Mouse (Mus musculus): ENCODE measurements around the gene Fgf14.
"Not testable (repeated sequence)": the region's sequence is repeated elsewhere in the genome, so short reads cannot be mapped to it uniquely, and the experiment has no call there.

Gene Fgf14

DNA sequence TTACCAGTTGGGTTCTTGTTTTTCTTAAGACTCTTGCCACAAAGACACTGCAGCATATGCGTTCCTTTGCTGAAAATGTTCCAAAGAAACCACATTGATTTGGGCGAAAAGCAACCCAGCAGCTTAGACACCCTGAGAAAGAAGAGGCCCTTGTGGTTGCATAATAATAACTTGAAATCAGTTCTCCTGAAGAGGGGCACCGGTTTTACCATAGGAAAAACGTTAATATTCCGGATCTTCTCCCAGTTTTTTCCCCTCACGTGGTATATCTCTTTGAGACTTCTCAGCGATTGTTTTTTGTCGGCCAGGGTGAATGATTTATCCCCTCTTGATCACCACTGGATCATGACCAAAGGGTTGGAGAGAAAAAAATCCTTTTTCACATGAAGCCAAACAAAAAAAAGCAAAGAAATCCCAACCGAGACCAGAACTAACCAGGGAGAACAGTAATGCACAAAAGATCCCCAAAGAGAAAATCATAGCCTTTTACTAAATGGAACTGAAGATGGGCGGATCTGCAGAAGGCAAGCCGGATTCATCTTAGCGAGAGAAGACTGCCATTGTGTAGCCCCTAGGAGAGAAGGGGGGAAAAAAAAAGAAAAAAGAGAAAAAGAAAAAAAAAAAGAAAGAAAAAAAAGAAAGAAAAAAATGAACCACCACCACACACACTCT lies at the start of gene Fgf14:
Fgf14 (minus strand) TSS at position 622 of the 672 bp plus-strand sequence.
- DNase-seq (ENCODE audit: low read depth, low spot score), result no peak

DNA sequence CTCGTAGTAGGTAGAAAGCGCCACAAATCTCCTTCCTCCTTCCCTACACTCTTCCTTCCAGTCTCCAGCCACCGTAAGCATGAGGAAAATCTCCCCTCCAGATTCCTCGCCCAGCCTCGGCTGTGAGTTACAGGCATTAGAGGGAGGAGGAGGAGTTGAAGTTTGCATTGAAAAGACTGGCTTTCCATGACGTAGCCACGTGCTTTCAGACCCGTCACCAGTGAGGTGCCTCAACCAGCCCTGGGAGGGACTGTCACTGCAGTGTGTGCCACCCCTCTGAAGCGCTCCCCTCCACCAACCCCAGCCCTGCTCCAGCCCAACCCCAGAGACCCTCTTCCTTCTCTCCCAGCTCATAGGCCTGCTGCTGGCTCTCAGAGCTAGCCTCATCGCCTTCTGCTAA lies 452 bp upstream of the Fgf14 start:
- DNase-seq (ENCODE audit: low read depth, low spot score), result no peak

DNA sequence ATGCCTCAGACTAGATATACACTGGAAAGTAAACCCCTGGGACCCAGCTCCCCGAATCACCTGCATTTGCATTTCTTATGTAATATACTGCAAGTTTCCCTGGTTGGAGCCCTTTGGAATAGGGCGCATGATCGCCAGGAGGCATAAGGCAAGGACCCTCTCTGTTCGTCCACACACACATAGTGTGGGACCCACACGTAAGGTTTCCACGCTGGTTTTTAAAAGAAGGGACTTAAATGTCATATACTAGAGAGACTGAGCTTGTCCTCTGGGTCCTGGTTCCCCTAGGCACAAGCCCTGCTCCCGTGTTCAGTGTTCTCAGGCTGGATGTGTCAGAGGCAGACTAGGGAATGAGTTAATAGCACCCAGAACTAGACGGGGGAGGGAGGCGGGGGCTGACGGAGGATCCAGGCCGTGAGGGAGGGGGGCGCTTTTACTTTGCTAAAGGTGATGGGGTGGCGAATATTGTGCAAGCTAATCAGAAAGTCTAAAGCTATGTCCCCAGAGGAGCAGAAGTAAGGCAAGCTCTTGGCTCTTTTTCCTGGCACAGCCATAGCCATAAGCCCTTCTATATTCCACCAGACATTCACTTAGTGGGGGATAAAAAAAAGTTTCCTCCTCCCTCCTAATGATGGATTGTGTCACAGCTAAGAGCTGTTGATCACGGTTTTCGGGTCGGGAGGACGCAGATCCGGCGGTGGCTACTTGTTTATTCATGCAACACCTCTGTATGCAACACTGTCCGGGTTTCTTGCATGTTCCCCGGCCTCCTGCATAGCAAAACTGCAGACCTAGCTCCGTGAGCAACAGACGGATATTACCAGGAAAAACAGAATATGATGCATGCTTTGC lies 1.0 kb downstream of the Fgf14 start:
- no peak for DNase-seq (ENCODE audit: low read depth, low spot score)

DNA sequence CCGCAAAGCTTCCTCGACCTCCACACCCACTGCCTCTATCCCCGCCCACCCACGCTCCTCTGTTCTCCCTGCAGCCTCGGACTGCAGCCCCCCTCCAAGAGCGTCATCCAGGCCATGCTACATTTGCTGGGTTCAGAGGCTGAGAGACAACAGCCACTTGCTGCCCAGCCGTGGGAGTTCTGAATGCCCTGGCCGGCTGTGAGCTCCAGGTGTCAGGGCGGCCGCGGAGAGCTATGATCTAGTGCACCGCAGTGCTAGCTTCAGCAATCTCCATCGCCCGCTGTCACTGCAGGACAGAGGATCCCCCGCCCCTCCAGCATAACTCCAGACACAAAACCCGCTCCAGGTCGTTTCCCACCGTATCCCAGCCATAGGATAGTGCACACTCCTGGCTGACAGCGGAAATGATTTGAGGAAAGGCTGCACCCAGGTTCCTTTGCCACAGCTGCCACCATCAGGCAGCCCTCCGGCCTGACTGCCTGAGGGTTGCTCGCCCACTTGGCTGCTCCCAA lies 1.7 kb downstream of the Fgf14 start:
- DNase-seq (ENCODE audit: low read depth, low spot score), result no peak

DNA sequence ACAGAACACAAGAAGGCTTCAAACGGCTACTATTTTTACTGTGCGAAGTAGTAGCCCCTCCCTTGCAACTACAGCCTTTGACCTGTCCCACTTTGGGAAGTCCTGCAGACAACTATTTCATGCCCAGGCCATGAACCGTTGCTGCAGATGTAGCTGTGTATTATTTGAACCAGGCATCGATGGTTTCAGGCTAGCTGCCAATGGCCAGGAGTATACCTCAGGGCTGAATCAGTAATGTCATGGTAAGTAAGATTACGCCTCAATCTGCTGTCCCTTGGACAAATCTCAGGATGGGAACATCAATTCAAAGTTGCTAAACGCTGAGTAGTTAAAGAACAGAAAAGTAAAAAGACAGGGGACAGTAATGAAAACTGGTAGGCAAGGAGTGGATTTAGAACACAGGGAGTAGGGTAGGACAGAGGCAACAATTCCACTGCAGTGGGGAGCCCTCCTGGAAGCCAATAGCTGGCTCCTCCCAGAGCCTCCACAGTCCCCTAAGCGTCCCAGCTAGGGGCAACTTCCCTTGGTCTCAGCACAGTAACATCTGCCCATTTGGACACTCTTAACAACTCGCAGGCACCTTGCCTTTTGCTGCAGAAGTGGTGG lies 2.3 kb downstream of the Fgf14 start:
- DNase-seq (ENCODE audit: low read depth, low spot score), result no peak

DNA sequence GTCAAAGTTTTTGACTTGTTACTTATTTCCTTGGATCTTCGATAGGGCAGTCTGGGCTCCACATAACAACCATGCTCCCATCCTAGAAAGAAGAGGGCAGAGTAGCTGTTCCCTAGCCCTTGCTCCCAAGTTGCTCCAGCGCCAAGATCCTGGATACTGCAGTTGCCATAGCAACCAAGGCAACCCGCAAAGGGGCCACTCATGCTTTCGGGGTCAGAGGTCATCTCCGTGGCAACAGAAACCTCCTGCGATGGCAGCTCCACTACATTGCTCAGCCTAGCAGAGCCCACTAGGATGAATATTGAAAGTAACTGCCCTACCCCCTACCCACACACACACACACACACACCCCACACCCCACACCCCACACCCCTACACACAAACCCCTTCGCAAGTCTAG lies 7.2 kb downstream of the Fgf14 start:
- no peak for DNase-seq (ENCODE audit: low read depth, low spot score)

DNA sequence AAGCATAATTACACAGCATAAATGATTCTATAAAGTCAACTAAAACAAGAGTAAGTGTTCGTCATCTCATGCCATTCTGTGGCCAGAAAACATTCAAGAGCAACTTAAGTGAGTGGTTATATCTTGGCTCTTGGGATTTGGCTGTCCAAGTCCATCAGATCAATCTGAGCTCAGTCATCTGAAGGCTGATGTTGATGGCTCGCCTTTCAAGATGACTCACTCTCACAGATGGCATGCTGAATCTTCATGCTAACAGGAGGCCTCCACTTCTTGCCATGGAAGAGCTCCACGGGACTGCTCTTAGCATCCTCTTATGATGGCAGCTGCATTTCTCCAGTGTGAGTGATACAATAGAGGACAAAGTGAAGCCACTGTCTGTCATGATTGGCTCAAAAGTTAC lies 34.1 kb downstream of the Fgf14 start:
- no peak for DNase-seq (ENCODE audit: low read depth, low spot score)

DNA sequence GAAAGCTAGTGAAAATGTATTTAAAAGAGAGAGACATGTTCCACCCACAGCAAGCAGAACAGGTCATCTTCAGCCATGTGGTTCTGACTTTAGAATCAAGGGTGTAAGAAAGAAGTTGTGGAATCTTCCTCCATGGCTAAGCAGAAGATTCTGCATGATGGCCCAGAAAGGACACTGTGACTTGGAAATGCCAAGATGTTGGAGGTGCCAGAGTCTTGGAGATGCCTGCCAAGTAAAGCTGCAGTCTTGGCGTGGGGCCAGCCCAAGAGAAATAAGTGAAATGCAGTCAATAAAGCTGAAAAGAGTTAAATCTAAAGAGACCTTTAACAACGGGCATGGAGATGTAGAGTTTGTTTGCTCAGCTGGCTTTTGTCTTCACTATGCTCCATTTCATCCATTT lies 42.0 kb downstream of the Fgf14 start:
- DNase-seq (ENCODE audit: low read depth, low spot score), result no peak

DNA sequence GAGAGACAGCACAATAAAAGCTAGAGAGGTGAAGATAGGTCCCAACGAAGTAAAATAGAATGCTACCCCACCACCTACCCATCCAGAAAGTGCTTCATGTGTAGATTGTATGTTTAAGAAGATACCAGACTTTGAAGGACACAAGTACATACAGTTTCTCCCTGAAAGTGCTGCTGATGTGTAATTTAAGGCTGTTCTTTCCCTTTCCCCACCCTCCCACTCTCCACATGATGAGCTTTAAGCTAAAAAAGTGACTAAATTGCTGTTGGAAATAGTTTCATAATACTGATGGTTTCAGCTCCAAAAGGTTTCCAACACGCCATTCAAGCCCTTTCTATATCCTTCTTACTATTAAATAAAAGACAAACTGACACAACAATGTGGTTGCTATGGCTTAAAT lies 63.5 kb downstream of the Fgf14 start:
- no peak for DNase-seq (ENCODE audit: low read depth, low spot score)

DNA sequence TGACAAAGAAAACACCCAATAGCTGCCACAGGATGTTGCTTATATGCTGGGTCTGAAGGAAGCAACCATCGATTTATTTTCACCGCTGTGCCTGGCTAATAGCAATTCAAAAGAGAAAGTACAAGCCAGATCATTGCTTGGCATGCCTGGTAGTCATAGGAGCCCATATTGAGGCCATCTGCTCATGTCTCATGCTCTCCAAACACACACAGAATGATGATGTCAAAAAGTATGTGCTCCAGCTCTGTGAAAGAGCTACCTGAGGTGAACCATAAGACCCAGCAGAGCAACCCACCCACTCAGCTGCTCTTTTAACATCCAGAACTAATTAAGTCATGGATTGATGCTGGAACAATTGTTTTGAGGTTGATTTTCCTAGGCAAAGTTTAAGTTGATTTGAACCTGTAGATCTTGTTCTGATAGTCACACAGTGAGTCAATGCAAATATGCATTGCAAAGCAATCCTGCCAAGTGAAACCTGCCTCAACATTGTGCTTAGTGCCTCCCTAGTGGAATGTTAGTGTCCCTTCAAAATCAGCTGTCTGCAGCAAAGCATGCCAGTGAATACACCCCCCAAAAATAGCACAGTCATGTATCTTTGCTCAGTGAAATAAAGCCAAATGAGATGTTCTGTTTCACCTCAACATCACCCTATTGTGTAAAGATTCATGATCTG lies 70.8 kb downstream of the Fgf14 start:
- no peak for DNase-seq (ENCODE audit: low read depth, low spot score)

DNA sequence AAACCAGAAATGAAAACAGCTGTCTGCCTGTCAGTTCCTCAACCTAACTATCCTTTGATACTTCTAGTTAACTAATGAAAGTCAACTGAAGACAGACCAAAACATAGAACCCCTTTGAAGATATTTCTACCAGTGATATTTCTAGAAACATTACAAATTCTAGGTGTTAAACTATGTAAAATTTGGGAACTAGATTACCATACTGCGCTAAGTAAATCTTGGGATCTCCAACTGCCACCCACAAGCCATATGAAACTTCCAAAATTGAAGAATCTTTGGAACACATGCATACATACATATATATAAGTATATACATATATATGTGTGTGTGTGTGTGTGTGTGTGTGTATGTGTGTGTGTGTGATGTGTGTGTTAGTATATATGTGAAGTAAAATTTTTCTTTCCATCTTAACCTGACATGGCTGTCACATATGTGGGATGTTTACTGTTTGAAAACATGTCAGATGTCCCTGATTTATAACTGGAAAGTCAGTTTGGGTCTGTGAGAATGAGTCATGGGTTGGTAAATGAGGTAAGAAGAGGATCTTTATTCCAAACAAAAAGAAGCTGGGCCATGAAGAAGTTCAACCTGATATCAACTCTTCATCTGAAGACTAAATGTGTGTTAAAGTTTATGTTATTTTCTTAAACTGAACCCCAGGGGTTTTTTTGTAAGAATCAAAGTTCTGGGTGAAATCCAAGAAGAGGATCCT lies 71.7 kb downstream of the Fgf14 start:
- DNase-seq (ENCODE audit: low read depth, low spot score), result no peak

DNA sequence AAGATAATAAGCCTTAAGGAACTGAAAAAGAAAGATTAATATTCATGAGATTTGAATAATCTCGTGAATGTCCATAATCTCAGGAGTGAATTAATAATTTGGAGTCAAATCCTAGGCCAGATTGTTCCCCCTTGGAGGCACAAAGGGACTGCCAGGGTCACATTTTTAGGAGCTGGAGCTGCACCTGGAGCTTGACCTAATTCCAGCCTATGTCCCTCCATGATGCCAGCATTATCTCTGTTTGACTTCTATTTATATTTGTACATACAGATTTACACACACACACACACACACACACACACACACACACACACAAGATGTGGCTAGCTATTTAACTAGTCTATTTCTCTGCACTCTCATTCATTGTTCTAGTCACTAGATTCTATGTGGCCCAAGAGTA lies 100.4 kb downstream of the Fgf14 start:
- no peak for DNase-seq (ENCODE audit: low read depth, low spot score)

DNA sequence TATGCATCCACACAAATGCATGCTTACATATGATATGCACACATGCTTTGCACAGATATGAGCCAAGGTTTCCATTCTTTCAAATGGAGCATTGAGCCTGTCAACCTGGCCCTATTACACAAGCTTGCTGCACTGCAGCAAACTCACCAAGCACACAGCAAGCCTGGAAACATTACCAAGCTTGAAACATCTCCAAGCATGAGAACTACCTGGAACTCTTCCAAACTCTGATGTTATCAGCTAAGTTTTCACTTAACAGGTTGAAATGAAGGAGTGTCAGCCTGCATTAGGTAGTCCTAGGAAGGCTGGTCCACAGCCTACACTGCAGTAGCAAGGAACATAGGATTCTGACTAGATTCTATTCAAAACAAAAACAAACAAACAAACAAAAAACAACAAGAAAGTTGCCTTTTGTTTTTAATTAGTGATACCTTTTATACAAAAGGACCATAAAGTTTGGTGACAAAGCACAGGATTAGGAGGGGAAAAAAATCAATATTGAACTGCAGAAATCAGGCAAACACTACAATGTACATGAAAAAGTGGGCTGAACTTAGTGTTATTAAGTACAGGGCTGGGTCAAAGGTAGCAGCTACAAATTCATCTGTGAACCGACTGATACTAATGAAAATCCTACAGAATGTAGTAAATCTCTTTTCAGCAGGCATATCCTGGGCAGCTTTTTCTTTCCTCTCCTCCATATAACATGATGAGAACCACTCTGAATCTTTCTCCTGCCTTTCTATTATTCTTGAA lies 101.6 kb downstream of the Fgf14 start:
- DNase-seq (ENCODE audit: low read depth, low spot score), result no peak

DNA sequence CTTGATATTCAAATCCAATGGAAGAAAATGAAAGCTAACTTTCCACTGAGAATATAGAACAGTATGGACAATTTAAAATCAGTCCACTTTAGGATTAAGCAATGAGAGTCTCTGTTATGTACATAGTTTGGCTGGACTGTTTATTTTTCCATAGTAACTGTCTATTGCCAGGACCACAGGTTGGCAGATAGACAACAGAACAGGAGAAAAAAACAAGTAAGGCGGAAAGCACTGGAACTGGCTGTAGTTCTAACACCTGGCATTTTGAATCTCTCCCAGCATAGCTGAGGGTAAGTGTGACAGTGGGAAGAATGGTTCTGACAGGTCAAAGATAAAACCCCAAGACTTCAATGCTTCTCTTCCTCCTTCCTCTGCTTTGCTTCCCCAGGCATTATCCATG lies 110.5 kb downstream of the Fgf14 start:
- no peak for DNase-seq (ENCODE audit: low read depth, low spot score)

DNA sequence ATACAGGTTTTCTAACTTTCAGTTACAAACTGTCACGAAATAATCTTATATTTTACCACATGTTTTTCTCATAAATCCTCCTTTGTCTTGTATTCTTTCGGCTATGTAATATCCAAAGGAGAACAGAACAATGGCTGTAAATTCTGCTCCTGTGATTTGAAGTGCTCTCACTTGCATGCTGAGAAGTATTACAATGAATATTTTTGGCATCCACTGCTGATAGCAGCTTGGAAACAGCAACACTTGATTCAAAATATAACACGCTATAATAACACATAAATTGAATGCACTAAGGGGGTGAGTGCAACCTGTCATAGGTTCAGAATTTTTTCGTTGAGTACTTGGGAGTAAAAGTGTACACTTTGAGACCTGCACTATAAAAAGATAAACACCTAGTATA lies 115.4 kb downstream of the Fgf14 start:
- no peak for DNase-seq (ENCODE audit: low read depth, low spot score)

DNA sequence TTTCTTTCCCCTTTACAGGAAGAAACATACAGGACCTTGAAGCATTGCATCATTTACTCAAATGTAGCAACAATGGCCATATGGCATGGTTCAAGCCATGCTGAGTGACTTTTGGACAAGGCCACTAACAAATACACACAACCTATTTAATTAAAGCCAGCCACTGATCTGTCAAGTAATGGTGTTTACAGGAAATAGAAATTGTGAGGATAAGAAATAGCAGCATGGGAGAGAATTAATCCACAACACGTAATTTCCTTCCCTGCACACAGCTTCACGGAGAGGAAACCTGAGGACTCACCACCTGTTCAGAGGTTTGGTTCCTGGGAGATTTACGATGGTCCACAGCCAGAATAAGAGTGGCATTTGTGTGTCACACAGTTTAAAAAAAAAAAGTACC lies 140.8 kb downstream of the Fgf14 start:
- no peak for DNase-seq (ENCODE audit: low read depth, low spot score)

DNA sequence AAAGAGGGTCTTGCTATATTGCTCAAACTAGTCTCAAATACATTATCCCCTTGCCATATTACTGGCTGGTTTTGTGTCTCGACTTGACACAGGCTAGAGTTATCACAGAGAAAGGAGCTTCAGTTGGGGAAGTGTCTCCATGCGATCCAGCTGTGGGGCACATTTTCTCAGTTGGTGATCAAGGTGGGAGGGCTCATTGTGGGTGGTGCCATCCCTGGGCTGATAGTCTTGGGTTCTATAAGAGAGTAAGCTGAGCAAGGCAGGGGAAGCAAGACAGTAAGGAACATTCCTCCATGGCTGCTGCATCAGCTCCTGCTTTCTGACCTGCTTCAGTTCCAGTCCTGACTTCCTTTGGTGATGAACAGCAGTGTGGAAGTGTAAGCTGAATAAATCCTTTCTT lies 141.6 kb downstream of the Fgf14 start:
- DNase-seq (ENCODE audit: low read depth, low spot score), result not testable (repeated sequence)

DNA sequence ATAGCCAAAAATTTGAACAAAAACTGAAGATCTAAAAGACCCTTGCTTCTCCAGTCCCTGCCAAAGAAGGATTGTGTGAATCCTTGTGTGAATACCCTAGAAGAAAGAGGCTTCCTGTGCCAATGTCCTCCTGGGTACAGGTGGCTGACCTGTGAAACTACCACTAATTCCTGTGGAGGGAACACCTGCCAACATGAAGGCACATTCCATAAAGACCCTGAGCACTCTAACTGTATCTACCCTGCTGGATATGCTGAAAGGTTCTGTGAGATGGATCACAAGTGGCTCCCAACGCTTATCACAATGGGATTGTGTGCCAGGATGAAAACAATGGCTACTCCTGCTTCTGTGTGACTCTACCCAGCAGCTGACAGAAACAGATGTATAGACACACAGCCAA lies 144.9 kb downstream of the Fgf14 start:
- no peak for DNase-seq (ENCODE audit: low read depth, low spot score)

DNA sequence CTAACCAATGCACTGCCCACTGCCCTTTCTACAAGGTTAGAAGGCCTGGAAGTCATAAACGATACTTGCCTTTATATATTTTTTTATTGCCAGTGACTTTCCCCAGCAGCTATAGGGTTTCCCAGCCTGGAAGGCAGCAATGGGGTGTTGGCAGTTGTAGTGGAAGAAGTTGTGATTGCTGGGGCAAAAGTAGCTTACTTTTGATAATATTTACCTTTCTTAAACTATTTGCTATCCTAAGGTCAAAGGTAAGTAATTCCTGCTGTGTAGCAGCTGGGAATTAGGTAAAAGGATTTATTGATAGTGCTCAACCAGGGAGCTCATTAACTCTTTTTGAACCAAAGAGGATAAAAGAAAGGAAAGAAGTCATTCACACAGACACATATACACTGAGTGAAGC lies 164.9 kb downstream of the Fgf14 start:
- no peak for DNase-seq (ENCODE audit: low read depth, low spot score)

DNA sequence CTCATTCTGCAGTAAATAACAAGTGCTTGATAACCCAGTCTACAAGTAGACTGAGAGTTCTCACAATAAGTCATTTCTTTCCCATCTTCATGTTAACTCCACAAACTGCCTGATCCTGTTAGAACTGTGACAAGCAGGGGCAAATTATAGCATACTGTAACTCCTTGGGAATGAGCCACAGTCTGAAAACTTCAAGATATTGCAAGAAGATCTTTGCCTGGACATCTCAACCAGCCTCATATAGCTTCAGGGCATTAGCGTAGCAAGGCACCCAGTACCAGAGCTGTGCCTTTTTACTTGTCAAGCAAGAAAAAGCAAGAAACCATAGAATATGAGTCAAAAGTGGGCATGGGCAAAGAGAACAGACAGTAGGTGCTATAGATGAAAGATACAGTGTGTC lies 188.0 kb downstream of the Fgf14 start:
- no peak for DNase-seq (ENCODE audit: low read depth, low spot score)

DNA sequence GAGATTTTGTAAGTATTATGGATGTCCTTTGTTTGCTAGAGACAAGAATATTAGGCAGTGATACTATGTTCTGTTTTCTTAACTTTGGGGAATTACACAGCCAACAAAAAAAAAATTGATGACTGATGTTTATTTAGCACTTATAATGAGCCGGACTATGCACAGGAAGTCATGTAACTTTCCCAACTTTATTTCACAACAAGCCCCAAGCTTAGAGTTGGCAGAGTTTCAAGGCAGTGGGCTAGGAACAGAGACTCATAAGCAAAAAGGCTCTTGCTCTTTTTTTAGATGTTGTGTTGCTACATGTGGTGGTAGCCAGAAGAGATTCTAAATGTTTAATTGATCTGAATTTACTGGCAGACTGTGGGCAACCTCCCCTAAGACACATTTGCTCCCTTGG lies 191.7 kb downstream of the Fgf14 start:
- DNase-seq (ENCODE audit: low read depth, low spot score), result no peak
